In genomic region chr3:131363602-131364001, GRCm38 (mm10) we compare ENCODE assay signal across 18 mouse cellular contexts.
DNase-seq lines count a peak whose midpoint lies in the region; ATAC-seq and TF ChIP-seq lines count a peak whose summit lies in the region.
"Had no signal": no experiment of that assay in that cellular context is flagged by ENCODE, and none has a peak within 500 bp of the region (broad histone marks: within the 10 kb centered on the region; RNA-seq: fewer than 3 reads in every experiment).

No protein-coding gene starts in this region.

- no peak for ATAC-seq in kidney, embryonic 16.5 days (ENCODE audit: low FRiP score, low TSS enrichment)
- ATAC-seq in kidney, embryonic 14.5 days (ENCODE audit: low FRiP score, low TSS enrichment) = no peak; the same call in 1 of the 2 replicates
- ATAC-seq in lung, embryonic 14.5 days (ENCODE audit: insufficient read depth) = 0 out of 2 replicates have a peak, but pooled peaks have one; percentile 22
- ATAC-seq in intestine, embryonic 14.5 days (replicated peaks; ENCODE audit: low FRiP score, low TSS enrichment, low read depth) = no peak
- no peak for ATAC-seq in stomach, embryonic 15.5 days (ENCODE audit: insufficient read depth, low FRiP score, low read depth)
- ATAC-seq: activated CD4-positive, CD25-positive, alpha-beta regulatory T cell, adult 4 months; forebrain, embryonic 15.5 days had no signal

- no peak overlapping the region for H3K4me3 ChIP-seq in kidney, embryonic 16.5 days (ENCODE audit: low read length)
- no peak overlapping the region for H3K4me3 ChIP-seq in kidney, embryonic 14.5 days (ENCODE audit: low read length)
- H3K4me3 ChIP-seq in lung, embryonic 14.5 days (ENCODE audit: low read depth, low read length) = no peak overlapping the region
- H3K4me3 ChIP-seq in intestine, embryonic 14.5 days (ENCODE audit: low read depth, low read length) = no peak overlapping the region
- H3K4me3 ChIP-seq in stomach, embryonic 15.5 days (replicated peaks) = no peak overlapping the region
- H3K4me3 ChIP-seq: erythroblast, embryonic 14.5 days; forebrain, embryonic 15.5 days; left cerebral cortex, adult 2 months had no signal

- no peak for TF ChIP-seq CTCF in lung, embryonic 14.5 days (IDR thresholded peaks at IDR 0.05; ENCODE audit: low read depth)

- DNase-seq in lung, embryonic 14.5 days = peak; percentile 62
- no peak for DNase-seq in lung, adult 18-20 months
- DNase-seq in intestine, embryonic 14.5 days (ENCODE audit: low spot score) = no peak
- no peak for DNase-seq in retina, embryonic 14.5 days (ENCODE audit: low spot score)
- no peak for DNase-seq in layer of hippocampus, adult 11-12 months (ENCODE audit: low spot score)
- DNase-seq: adrenal gland, postnatal 25 days; cerebellum, adult 18-20 months; lung, postnatal 10 days; right cerebral cortex, postnatal 14 days; thymus, adult 2 months had no signal

- peak overlapping the region; percentile 87; the same call in 1 of the 2 replicates for H3K27ac ChIP-seq in kidney, embryonic 16.5 days (ENCODE audit: low read length)
- no peak overlapping the region for H3K27ac ChIP-seq in kidney, embryonic 14.5 days (ENCODE audit: low read depth, low read length)
- no peak overlapping the region for H3K27ac ChIP-seq in lung, embryonic 14.5 days (ENCODE audit: low read depth)
- peak overlapping the region; percentile 78; the same call in 1 of the 2 replicates for H3K27ac ChIP-seq in intestine, embryonic 14.5 days (ENCODE audit: low read depth)
- peak overlapping the region; percentile 65; the same call in 1 of the 2 replicates for H3K27ac ChIP-seq in stomach, embryonic 15.5 days
- H3K27ac ChIP-seq: forebrain, embryonic 15.5 days; hindbrain, postnatal 0 days; left cerebral cortex, adult 2 months had no signal

- no peaks in the 10 kb centered on the region for H3K9me3 ChIP-seq in kidney, embryonic 16.5 days (ENCODE audit: low read length)
- H3K9me3 ChIP-seq in kidney, embryonic 14.5 days (ENCODE audit: control insufficient read depth, low read length) = no peaks in the 10 kb centered on the region
- no peaks in the 10 kb centered on the region for H3K9me3 ChIP-seq in lung, embryonic 14.5 days (ENCODE audit: low read depth, low read length)
- no peaks in the 10 kb centered on the region for H3K9me3 ChIP-seq in intestine, embryonic 14.5 days (ENCODE audit: control insufficient read depth, low read length)
- no peaks in the 10 kb centered on the region for H3K9me3 ChIP-seq in stomach, embryonic 15.5 days
- H3K9me3 ChIP-seq: forebrain, embryonic 15.5 days had no signal

- H3K4me1 ChIP-seq in kidney, embryonic 16.5 days (ENCODE audit: insufficient read depth, low read length) = peaks cover 25% of the 10 kb centered on the region
- H3K4me1 ChIP-seq in kidney, embryonic 14.5 days (ENCODE audit: control insufficient read depth, insufficient read depth, low read length) = peaks cover 7% of the 10 kb centered on the region; the same call in 1 of the 2 replicates
- no peaks in the 10 kb centered on the region for H3K4me1 ChIP-seq in lung, embryonic 14.5 days (ENCODE audit: insufficient read depth)
- no peaks in the 10 kb centered on the region for H3K4me1 ChIP-seq in intestine, embryonic 14.5 days (replicated peaks; ENCODE audit: control insufficient read depth, insufficient read depth, low read length)
- peaks cover 8% of the 10 kb centered on the region; the same call in 1 of the 2 replicates for H3K4me1 ChIP-seq in stomach, embryonic 15.5 days
- H3K4me1 ChIP-seq: forebrain, embryonic 15.5 days had no signal

- WGBS in kidney, embryonic 16.5 days = 91% methylated on average over 14 of the region's 14 CpGs
- 92% methylated on average over 14 of the region's 14 CpGs for whole genome bisulfite sequencing in kidney, embryonic 14.5 days
- whole genome bisulfite sequencing in lung, embryonic 14.5 days = 65% methylated on average over 14 of the region's 14 CpGs
- WGBS in intestine, embryonic 14.5 days = 76% methylated on average over 14 of the region's 14 CpGs
- WGBS in stomach, embryonic 15.5 days = 72% methylated on average over 14 of the region's 14 CpGs

- no peak overlapping the region for H3K4me2 ChIP-seq in kidney, embryonic 16.5 days (replicated peaks; ENCODE audit: low read depth, low read length)
- no peak overlapping the region for H3K4me2 ChIP-seq in kidney, embryonic 14.5 days (replicated peaks; ENCODE audit: low read depth, low read length)
- no peak overlapping the region for H3K4me2 ChIP-seq in lung, embryonic 14.5 days
- H3K4me2 ChIP-seq in intestine, embryonic 14.5 days (ENCODE audit: low read length) = peak overlapping the region; percentile 28; the same call in 1 of the 2 replicates
- H3K4me2 ChIP-seq in stomach, embryonic 15.5 days = no peak overlapping the region
- H3K4me2 ChIP-seq: forebrain, embryonic 15.5 days had no signal

- no peak overlapping the region for H3K9ac ChIP-seq in kidney, embryonic 16.5 days (replicated peaks; ENCODE audit: low read length)
- no peak overlapping the region for H3K9ac ChIP-seq in kidney, embryonic 14.5 days (ENCODE audit: low read depth, low read length)
- H3K9ac ChIP-seq in lung, embryonic 14.5 days = no peak overlapping the region
- H3K9ac ChIP-seq in intestine, embryonic 14.5 days (ENCODE audit: low read length) = no peak overlapping the region
- H3K9ac ChIP-seq in stomach, embryonic 15.5 days = no peak overlapping the region
- H3K9ac ChIP-seq: forebrain, embryonic 15.5 days had no signal

- H3K27me3 ChIP-seq in kidney, embryonic 16.5 days (ENCODE audit: insufficient read depth, low read length) = no peaks in the 10 kb centered on the region
- no peaks in the 10 kb centered on the region for H3K27me3 ChIP-seq in kidney, embryonic 14.5 days (ENCODE audit: control insufficient read depth, insufficient read depth, low read length)
- H3K27me3 ChIP-seq in lung, embryonic 14.5 days (ENCODE audit: insufficient read depth, low read length) = no peaks in the 10 kb centered on the region
- no peaks in the 10 kb centered on the region for H3K27me3 ChIP-seq in intestine, embryonic 14.5 days (replicated peaks; ENCODE audit: control insufficient read depth, insufficient read depth, low read length)
- H3K27me3 ChIP-seq in stomach, embryonic 15.5 days (replicated peaks) = no peaks in the 10 kb centered on the region
- H3K27me3 ChIP-seq: forebrain, embryonic 15.5 days had no signal

- no peaks in the 10 kb centered on the region for H3K36me3 ChIP-seq in kidney, embryonic 16.5 days (ENCODE audit: insufficient read depth, low read length)
- no peaks in the 10 kb centered on the region for H3K36me3 ChIP-seq in kidney, embryonic 14.5 days (ENCODE audit: control insufficient read depth, insufficient read depth, low read length)
- no peaks in the 10 kb centered on the region for H3K36me3 ChIP-seq in lung, embryonic 14.5 days (ENCODE audit: insufficient read depth)
- H3K36me3 ChIP-seq in intestine, embryonic 14.5 days (ENCODE audit: control insufficient read depth, insufficient read depth, low read length) = no peaks in the 10 kb centered on the region
- no peaks in the 10 kb centered on the region for H3K36me3 ChIP-seq in stomach, embryonic 15.5 days
- H3K36me3 ChIP-seq: forebrain, embryonic 15.5 days had no signal

Comparison
In these comparisons a context has a peak if more than half of its experiments do, and no peak if none do; other contexts are left out.
1. H3K27ac ChIP-seq: peak in kidney, embryonic 16.5 days (single experiment), intestine, embryonic 14.5 days (single experiment) and stomach, embryonic 15.5 days (single experiment); none in kidney, embryonic 14.5 days (single experiment) and lung, embryonic 14.5 days (single experiment).